8 mouse cellular contexts compared by ENCODE assay signal in genomic region chr4:43441639-43442038, GRCm38 (mm10). TPM values are rescaled to one million over a fixed set of nuclear protein-coding genes. Genes with fewer than 3 reads are reported as not detected.
DNase-seq lines count a peak whose midpoint lies in the region; ATAC-seq lines count a peak whose summit lies in the region.

Gene Tesk1, plus strand, starts transcription at chr4:43441939.

- H3K36me3 ChIP-seq in lung, embryonic 15.5 days, result peaks cover 17% of the 10 kb centered on the region
- H3K36me3 ChIP-seq in embryonic facial prominence, embryonic 12.5 days, result peaks cover 19% of the 10 kb centered on the region
- peaks cover 19% of the 10 kb centered on the region for H3K36me3 ChIP-seq in limb, embryonic 12.5 days
- no peaks in the 10 kb centered on the region; the same call in 1 of the 2 replicates for H3K36me3 ChIP-seq in stomach, embryonic 16.5 days (ENCODE audit: control insufficient read depth, insufficient read depth, low read length)

- no peaks in the 10 kb centered on the region for H3K27me3 ChIP-seq in lung, embryonic 15.5 days
- no peaks in the 10 kb centered on the region for H3K27me3 ChIP-seq in embryonic facial prominence, embryonic 12.5 days
- no peaks in the 10 kb centered on the region for H3K27me3 ChIP-seq in limb, embryonic 12.5 days
- no peaks in the 10 kb centered on the region for H3K27me3 ChIP-seq in stomach, embryonic 16.5 days (ENCODE audit: control insufficient read depth, insufficient read depth, low read length)

- H3K4me1 ChIP-seq in lung, embryonic 15.5 days, result peaks cover 13% of the 10 kb centered on the region
- H3K4me1 ChIP-seq in embryonic facial prominence, embryonic 12.5 days, result peaks cover 10% of the 10 kb centered on the region
- peaks cover 10% of the 10 kb centered on the region for H3K4me1 ChIP-seq in limb, embryonic 12.5 days (replicated peaks)
- H3K4me1 ChIP-seq in stomach, embryonic 16.5 days (ENCODE audit: control insufficient read depth, insufficient read depth, low read length), result peaks cover 11% of the 10 kb centered on the region

- no peaks in the 10 kb centered on the region for H3K9me3 ChIP-seq in lung, embryonic 15.5 days
- no peaks in the 10 kb centered on the region for H3K9me3 ChIP-seq in embryonic facial prominence, embryonic 12.5 days
- H3K9me3 ChIP-seq in limb, embryonic 12.5 days, result no peaks in the 10 kb centered on the region
- H3K9me3 ChIP-seq in stomach, embryonic 16.5 days (replicated peaks; ENCODE audit: control insufficient read depth, low read length), result no peaks in the 10 kb centered on the region

- peak within 1 kb of the TSS; percentile 96 for H3K27ac ChIP-seq in lung, embryonic 15.5 days
- H3K27ac ChIP-seq in embryonic facial prominence, embryonic 12.5 days, result peak within 1 kb of the TSS; percentile 91
- peak within 1 kb of the TSS; percentile 94 for H3K27ac ChIP-seq in limb, embryonic 12.5 days
- H3K27ac ChIP-seq in stomach, embryonic 16.5 days (ENCODE audit: low read length), result peak within 1 kb of the TSS; percentile 95

- peak within 1 kb of the TSS; percentile 91 for H3K9ac ChIP-seq in lung, embryonic 15.5 days
- peak within 1 kb of the TSS; percentile 99 for H3K9ac ChIP-seq in embryonic facial prominence, embryonic 12.5 days
- H3K9ac ChIP-seq in limb, embryonic 12.5 days (replicated peaks), result peak within 1 kb of the TSS; percentile 99
- H3K9ac ChIP-seq in stomach, embryonic 16.5 days (ENCODE audit: low read length), result peak within 1 kb of the TSS; percentile 99

- no peak for ATAC-seq in lung, embryonic 15.5 days (ENCODE audit: borderline replicate concordance, extremely low read depth, low FRiP score, low TSS enrichment)
- 0 out of 2 replicates have a peak, but pooled peaks have one; percentile 1 for ATAC-seq in embryonic facial prominence, embryonic 12.5 days (ENCODE audit: insufficient number of reproducible peaks, insufficient read depth, low FRiP score, low TSS enrichment)
- no peak for ATAC-seq in limb, embryonic 12.5 days (ENCODE audit: insufficient number of reproducible peaks, insufficient read depth, low FRiP score, low TSS enrichment, low read depth)
- no peak for ATAC-seq in stomach, embryonic 16.5 days (ENCODE audit: insufficient read depth, low FRiP score)

- no peak for DNase-seq in lung, adult 18-20 months
- no peak for DNase-seq in heart, postnatal 10 days
- DNase-seq in T-cell, adult 2 months (ENCODE audit: low spot score), result no peak
- no peak for DNase-seq in thymus, postnatal 10 days (ENCODE audit: low spot score in 2 of 2)

- H3K4me2 ChIP-seq in lung, embryonic 15.5 days, result peak within 1 kb of the TSS; percentile 98
- H3K4me2 ChIP-seq in embryonic facial prominence, embryonic 12.5 days (replicated peaks), result peak within 1 kb of the TSS; percentile 90
- peak within 1 kb of the TSS; percentile 85 for H3K4me2 ChIP-seq in limb, embryonic 12.5 days
- peak within 1 kb of the TSS; percentile 95 for H3K4me2 ChIP-seq in stomach, embryonic 16.5 days (ENCODE audit: low read depth, low read length)

- intact Hi-C loops in heart, postnatal 10 days (cut with DNase I), result loop anchor here (1.0 to 5.0 kb wide), 3 partner anchors 38 to 226 kb away; partner anchors contain the start of genes Creb3, Fam221b, Tln1 and Tmem8b

- WGBS in lung, embryonic 15.5 days, result 22% methylated on average over 4 of the region's 4 CpGs
- 23% methylated on average over 4 of the region's 4 CpGs for WGBS in embryonic facial prominence, embryonic 12.5 days
- WGBS in limb, embryonic 12.5 days, result 27% methylated on average over 4 of the region's 4 CpGs
- WGBS in stomach, embryonic 16.5 days, result 24% methylated on average over 4 of the region's 4 CpGs

- peak within 1 kb of the TSS; percentile 94 for H3K4me3 ChIP-seq in lung, embryonic 15.5 days
- H3K4me3 ChIP-seq in embryonic facial prominence, embryonic 12.5 days, result peak within 1 kb of the TSS; percentile 96
- peak within 1 kb of the TSS; percentile 99 for H3K4me3 ChIP-seq in limb, embryonic 12.5 days (replicated peaks)
- peak within 1 kb of the TSS; percentile 94 for H3K4me3 ChIP-seq in stomach, embryonic 16.5 days (replicated peaks; ENCODE audit: low read length)

RNA-seq across cellular contexts. Expression of gene Tesk1, which starts in this region (rescaled TPM):
- polyA plus RNA-seq in lung, embryonic 15.5 days (2015; fragmentation: Nextera tagmentation; extraction: Ambion mirVana), result 8.3 and 8.5 TPM in 2 replicates
- 15.4 and 16.5 TPM in 2 replicates for polyA plus RNA-seq in embryonic facial prominence, embryonic 12.5 days (2016; fragmentation: Nextera tagmentation; extraction: Ambion mirVana)
- 10 to 100 TPM; 42.3 to 42.6 TPM for total RNA-seq in heart, postnatal 10 days (2021)
- 13.3 TPM in 2 replicates for polyA plus RNA-seq in limb, embryonic 12.5 days (2016; fragmentation: Nextera tagmentation; extraction: Ambion mirVana)
- polyA plus RNA-seq in stomach, embryonic 16.5 days (2015; fragmentation: Nextera tagmentation; extraction: Ambion mirVana), result 1.7 TPM in 2 replicates
